Mouse (Mus musculus): ENCODE measurements around the gene Lrrc58. TPM values are rescaled to one million over a fixed set of nuclear protein-coding genes. Genes with fewer than 3 reads are reported as not detected.

Gene Lrrc58
- 48.0 and 52.4 TPM in 2 replicates for polyA plus RNA-seq (2015; fragmentation: Nextera tagmentation; extraction: Ambion mirVana)

DNA sequence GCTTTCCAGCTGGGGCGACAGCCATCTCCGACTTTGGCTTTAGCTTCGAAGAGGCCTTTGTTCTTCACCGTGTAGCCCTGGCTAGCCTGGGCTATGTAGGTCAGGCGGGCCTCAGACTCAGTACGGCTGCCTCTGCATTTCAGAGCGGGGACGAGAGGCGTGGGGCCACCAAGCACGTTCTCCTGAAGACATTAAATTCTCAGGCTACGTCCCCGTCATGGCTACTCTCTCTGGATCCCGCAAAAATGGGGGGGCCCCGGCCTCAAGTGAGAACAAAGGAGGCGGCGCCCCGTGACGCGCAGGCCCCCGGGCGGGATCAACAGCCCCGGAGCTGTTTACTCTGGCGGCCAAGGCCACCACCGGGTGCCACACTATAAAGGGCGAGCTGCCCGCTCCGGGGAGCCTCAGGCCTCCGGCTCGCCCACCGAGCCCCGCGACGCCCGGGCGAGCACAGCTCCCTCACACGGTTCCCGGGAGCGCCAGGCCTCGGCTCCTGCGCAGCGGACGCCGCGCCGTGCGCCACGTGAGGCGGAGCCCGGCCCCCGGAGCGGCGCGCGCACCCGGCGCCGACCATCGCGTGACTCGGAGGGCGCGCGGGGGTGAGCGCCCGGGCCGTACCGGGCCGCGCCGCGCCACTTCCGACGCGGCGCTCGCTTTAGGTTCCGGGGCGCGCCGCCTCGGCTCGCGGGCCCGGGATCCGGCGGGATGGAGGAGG is at the start of gene Lrrc58:
Lrrc58 (plus strand) TSS at position 599 of the 715 bp plus-strand sequence.
- Histone ChIP-seq H3K27ac (peak within 1 kb of the TSS; percentile 99), H3K9ac (peak within 1 kb of the TSS; percentile 99), H3K36me3 (no peaks in the 10 kb centered on the region), H3K4me1 (replicated peaks) (peaks cover 20% of the 10 kb centered on the region), H3K9me3 (no peaks in the 10 kb centered on the region), H3K4me3 (replicated peaks) (peak within 1 kb of the TSS; percentile 98), H3K27me3 (replicated peaks) (no peaks in the 10 kb centered on the region), H3K4me2 (replicated peaks) (peak within 1 kb of the TSS; percentile 79)
- ATAC-seq, result peak; percentile 97
- 2% methylated on average over 70 of the region's 86 CpGs for WGBS

DNA sequence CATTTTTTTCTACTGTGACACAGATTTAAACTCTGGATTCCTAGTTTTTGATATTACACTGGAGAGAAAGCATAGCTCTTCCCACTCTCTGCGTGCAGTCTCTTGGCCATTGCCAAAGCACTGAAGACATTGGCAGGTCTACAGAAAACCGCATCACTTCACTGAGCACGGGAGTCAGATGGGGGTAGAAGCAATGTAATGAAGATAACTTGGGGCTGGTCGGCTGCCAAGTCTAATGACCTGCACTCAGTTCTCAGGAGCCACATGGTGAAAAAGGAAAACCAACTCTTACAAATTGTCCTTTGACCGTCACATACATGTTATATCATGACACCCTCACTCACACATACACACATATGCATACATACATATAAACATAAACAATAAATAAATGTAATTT is 44.2 kb upstream of the Lrrc58 start:
- H3K4me3 ChIP-seq (replicated peaks), result no peak overlapping the region
- H3K27ac ChIP-seq, result no peak overlapping the region
- H3K36me3 ChIP-seq, result peaks cover 19% of the 10 kb centered on the region
- no peaks in the 10 kb centered on the region for H3K4me1 ChIP-seq (replicated peaks)
- 73% methylated on average over 5 of the region's 5 CpGs for WGBS
- no peak for ATAC-seq
- H3K9ac ChIP-seq, result no peak overlapping the region
- no peak overlapping the region for H3K4me2 ChIP-seq (replicated peaks)
- H3K9me3 ChIP-seq, result no peaks in the 10 kb centered on the region
- H3K27me3 ChIP-seq (replicated peaks), result no peaks in the 10 kb centered on the region

DNA sequence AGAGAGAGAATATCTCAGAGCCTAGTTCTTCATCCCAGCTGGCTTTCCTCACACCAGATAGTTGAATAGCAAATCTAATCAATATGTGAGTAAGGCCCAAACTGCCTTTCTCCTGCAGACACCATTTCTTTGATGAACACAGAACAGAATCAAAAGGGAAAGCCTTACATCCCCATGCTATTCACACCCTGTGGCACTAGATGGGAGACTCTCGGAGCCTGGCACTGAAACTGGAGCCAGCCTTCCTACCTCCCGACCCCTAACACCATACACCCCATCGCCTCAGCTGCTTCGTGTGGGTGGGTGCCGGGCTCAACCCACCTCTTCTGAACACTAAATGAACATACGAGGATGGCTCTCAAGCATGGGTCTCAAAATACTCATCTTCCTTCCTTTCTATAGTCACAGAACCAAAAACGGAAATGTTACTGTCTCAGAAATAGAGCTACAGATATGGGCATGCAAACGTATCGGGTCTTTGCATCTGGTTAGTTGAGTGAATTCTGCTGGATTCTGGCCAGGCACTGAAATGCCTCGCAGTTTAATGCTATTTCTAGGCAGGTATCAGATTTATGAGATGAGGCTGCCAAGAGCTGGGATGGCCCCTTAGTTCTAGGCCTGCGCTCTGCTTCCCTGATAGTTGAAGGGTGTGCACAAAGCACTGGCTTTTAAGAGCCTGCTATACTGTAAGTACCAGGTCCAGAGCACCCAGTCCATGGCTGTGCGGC is 43.2 kb upstream of the Lrrc58 start:
- peaks cover 19% of the 10 kb centered on the region for H3K36me3 ChIP-seq
- 85% methylated on average over 12 of the region's 12 CpGs for WGBS

DNA sequence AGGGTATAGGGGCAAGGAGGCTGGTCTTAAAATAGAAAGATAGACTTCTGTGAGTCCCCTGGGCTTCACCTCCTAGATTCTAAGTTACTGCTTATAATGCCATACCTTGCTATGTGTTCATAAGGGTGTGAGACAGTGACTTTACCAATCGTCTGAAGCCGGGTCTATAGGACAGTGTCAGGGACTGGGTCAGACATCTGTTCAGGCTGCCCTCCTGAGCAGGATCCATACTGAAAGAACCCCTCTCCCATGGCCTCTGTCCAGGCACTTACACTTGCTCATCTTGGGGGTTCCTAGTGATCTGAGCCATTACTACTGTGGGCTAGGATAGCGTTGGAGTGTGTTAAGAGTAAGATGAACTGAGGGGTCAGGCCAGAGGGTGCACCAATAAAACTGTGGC is 41.9 kb upstream of the Lrrc58 start:
- no peaks in the 10 kb centered on the region for H3K27me3 ChIP-seq (replicated peaks)
- 95% methylated on average over 3 of the region's 3 CpGs for WGBS
- no peak for ATAC-seq
- no peaks in the 10 kb centered on the region for H3K9me3 ChIP-seq
- H3K27ac ChIP-seq, result no peak overlapping the region
- no peaks in the 10 kb centered on the region for H3K4me1 ChIP-seq (replicated peaks)
- H3K4me2 ChIP-seq (replicated peaks), result no peak overlapping the region
- H3K36me3 ChIP-seq, result peaks cover 19% of the 10 kb centered on the region; the same call in 1 of the 2 replicates
- H3K4me3 ChIP-seq (replicated peaks), result no peak overlapping the region
- no peak overlapping the region for H3K9ac ChIP-seq

More for the DNA sequence above, 43.2 kb upstream of the Lrrc58 start:
- Histone ChIP-seq H3K27ac (no peak overlapping the region), H3K4me3 (replicated peaks) (no peak overlapping the region), H3K27me3 (replicated peaks) (no peaks in the 10 kb centered on the region), H3K9ac (no peak overlapping the region), H3K9me3 (no peaks in the 10 kb centered on the region), H3K4me1 (replicated peaks) (no peaks in the 10 kb centered on the region), H3K4me2 (replicated peaks) (no peak overlapping the region)
- no peak for ATAC-seq

DNA sequence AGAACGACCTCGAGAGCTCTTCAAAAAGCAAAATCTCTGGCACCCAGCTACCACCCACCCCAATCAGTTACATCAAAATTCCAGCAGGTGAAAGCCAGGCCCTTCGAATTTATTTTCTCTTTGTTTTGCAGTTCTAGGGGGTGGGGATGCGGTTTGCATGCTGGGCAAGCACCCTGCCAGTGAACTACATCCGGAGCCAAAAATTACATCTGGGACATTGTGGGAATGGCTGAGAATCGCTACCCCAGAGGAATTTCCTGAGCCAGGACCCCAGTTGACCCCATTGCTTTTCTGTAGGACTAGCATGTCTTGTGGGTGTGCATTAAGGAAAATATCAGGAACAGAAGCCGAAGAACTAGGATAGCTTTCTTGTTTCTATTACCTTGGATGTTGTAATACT is 37.1 kb upstream of the Lrrc58 start:
- Histone ChIP-seq H3K27ac (no peak overlapping the region), H3K4me2 (replicated peaks) (no peak overlapping the region), H3K9ac (no peak overlapping the region), H3K27me3 (replicated peaks) (no peaks in the 10 kb centered on the region), H3K36me3 (peaks cover 18% of the 10 kb centered on the region), H3K4me1 (replicated peaks) (no peaks in the 10 kb centered on the region), H3K9me3 (no peaks in the 10 kb centered on the region), H3K4me3 (replicated peaks) (no peak overlapping the region)
- ATAC-seq, result no peak
- 81% methylated on average over 7 of the region's 7 CpGs for WGBS

DNA sequence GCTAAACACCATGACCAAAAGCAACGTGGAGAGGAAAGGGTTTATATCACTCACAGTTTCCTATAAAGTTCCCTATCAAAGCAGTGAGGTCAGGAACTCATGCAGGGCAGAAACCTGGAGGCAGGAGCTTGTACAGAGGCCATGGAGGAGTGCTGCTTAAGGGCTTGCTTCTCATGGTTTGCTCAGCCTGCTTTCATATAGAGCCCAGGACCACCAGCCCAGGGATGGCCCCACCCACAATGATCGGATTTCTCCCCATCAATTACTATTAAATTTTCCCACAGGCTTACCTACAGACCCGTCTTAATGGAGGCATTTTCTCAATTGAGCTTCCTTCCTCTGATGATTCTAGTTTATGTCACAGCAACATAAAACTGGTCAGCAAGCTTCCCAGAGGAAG is 30.6 kb upstream of the Lrrc58 start:
- Histone ChIP-seq H3K9me3 (no peaks in the 10 kb centered on the region), H3K27me3 (replicated peaks) (no peaks in the 10 kb centered on the region), H3K27ac (no peak overlapping the region), H3K4me2 (replicated peaks) (no peak overlapping the region), H3K4me3 (replicated peaks) (no peak overlapping the region), H3K9ac (no peak overlapping the region), H3K36me3 (peaks cover 7% of the 10 kb centered on the region), H3K4me1 (replicated peaks) (no peaks in the 10 kb centered on the region)
- no peak for ATAC-seq
- 62% methylated on average over 3 of the region's 3 CpGs for WGBS

DNA sequence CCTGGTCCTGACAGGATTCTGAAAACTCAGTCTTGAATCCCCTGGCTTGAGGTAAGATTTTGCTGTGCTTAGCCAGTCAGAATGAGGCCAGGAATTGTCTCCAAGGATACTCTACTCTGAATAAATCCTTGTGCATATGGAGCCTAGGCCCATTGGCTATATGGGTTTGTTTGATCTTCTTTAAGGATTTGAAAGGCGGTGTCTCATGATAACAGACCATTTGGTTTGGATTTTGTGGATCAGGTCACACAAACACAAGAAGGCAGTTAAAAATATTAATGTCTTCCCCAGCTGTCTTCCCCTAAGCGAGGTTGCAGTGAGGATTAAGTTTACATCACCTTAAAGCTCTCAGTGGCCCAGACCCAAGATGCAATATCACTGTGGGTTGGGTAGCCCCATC is 25.8 kb upstream of the Lrrc58 start:
- no peak overlapping the region for H3K4me2 ChIP-seq (replicated peaks)
- H3K4me3 ChIP-seq (replicated peaks), result no peak overlapping the region
- 65% methylated on average over 2 of the region's 2 CpGs for WGBS
- H3K27me3 ChIP-seq (replicated peaks), result no peaks in the 10 kb centered on the region
- no peak for ATAC-seq
- H3K27ac ChIP-seq, result no peak overlapping the region
- no peaks in the 10 kb centered on the region for H3K36me3 ChIP-seq
- H3K9me3 ChIP-seq, result no peaks in the 10 kb centered on the region
- peaks cover 3% of the 10 kb centered on the region; the same call in 1 of the 2 replicates for H3K4me1 ChIP-seq (replicated peaks)
- no peak overlapping the region for H3K9ac ChIP-seq

DNA sequence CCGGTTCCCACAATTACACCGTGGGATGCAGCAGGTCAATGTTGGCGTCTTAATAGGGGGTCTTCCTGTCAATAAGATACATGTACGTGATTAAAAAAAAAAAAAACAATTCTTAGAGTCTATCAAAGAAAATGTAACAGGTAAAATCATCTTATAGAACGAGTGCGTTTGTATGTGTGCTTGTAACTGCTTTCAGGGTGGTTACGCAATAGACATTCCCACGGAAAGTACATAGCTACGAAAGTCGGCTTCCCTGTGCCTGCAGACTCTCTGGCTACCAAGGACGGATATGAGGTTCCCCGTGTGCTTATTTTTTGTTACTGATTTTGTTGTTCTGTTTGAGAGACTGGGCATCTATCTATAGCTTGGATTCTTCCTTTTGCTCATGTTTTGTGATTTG is 24.4 kb upstream of the Lrrc58 start:
- Histone ChIP-seq H3K4me1 (replicated peaks) (peaks cover 3% of the 10 kb centered on the region; the same call in 1 of the 2 replicates), H3K9ac (no peak overlapping the region), H3K27me3 (replicated peaks) (no peaks in the 10 kb centered on the region), H3K4me2 (replicated peaks) (no peak overlapping the region), H3K27ac (no peak overlapping the region), H3K9me3 (no peaks in the 10 kb centered on the region), H3K4me3 (replicated peaks) (no peak overlapping the region), H3K36me3 (no peaks in the 10 kb centered on the region)
- no peak for ATAC-seq
- WGBS, result 85% methylated on average over 12 of the region's 12 CpGs

DNA sequence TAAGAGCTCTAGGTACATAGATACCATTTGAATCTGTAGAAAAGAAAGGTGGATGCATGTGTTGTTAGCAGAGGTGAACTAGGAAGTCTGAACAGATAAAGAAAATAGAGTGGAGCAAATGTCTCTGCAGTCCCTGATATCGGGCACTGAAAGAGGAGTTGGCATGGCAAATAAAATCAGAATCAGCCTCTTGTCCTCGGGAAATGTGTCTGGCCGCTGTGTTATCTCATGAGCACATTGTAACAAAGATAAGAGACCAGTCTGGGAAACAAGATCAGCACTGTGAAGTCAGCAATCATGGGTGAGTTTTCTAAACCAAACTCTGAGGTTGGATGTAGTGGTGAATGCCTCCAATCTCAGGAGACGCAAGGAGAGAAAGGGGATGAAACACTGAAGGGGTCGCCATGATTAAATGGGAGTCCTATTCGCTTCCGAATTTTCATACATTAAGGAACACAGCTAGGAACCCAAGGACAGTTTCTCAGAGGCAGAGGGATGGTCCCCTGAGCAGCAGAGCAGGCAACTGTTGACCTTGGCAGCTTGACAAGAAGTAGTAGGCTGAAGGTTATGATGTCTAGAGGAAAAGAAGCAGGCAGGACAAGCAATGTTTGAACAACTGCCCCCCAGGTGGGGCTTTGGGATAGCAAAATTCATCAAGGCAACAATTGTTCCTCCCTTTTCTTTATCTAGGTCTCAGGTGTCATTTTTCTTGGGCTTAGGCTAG is 22.8 kb upstream of the Lrrc58 start:
- WGBS, result 64% methylated on average over 7 of the region's 7 CpGs
- no peaks in the 10 kb centered on the region for H3K36me3 ChIP-seq
- no peak overlapping the region for H3K4me2 ChIP-seq (replicated peaks)
- H3K9me3 ChIP-seq, result no peaks in the 10 kb centered on the region
- ATAC-seq, result peak; percentile 47; the same call in 1 of the 2 replicates
- peaks cover 3% of the 10 kb centered on the region; the same call in 1 of the 2 replicates for H3K4me1 ChIP-seq (replicated peaks)
- no peak overlapping the region for H3K27ac ChIP-seq
- no peak overlapping the region for H3K9ac ChIP-seq
- H3K27me3 ChIP-seq (replicated peaks), result no peaks in the 10 kb centered on the region
- H3K4me3 ChIP-seq (replicated peaks), result no peak overlapping the region

DNA sequence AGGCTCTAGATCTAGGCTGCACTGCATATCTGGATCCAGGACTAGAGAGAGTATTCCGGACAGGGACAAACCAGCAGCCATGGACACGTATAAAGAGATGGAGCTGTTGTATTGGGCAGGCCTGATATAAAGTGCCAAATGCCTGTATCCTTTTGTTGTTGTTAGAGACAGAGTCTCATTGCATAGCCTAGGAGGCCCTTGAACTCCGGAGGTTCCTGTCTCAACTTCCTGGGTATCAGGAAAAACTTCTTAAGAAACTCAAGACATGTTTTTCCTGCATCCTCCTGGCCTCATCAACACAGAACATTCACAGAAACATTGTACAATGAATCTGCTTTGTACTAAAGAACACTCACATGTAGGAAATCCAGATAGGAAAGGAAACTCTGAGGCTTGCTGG is 21.1 kb upstream of the Lrrc58 start:
- Histone ChIP-seq H3K27ac (no peak overlapping the region), H3K36me3 (no peaks in the 10 kb centered on the region), H3K27me3 (replicated peaks) (no peaks in the 10 kb centered on the region), H3K4me2 (replicated peaks) (no peak overlapping the region), H3K4me3 (replicated peaks) (no peak overlapping the region), H3K4me1 (replicated peaks) (peaks cover 3% of the 10 kb centered on the region; the same call in 1 of the 2 replicates), H3K9me3 (no peaks in the 10 kb centered on the region), H3K9ac (no peak overlapping the region)
- WGBS, result 78% methylated on average over 3 of the region's 3 CpGs
- no peak for ATAC-seq

DNA sequence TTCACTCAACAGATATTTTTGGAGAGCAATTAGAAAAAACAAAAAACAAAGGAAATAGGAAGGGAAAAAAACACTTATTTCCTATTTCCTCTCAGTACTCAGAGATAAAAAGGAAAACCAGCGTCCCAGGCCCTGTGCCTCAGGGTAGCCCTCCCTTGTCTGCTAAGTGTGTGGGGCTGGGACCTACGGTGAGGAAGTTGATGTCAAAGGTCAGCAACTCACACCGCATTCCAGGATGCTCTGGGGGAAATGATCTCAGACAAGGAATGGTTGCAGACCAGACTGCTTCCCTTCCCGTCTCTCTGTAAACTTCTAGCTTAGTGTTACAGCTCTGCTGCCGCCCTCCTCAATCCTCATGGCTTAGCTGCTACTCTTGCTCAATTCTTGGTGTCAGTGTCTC is 16.8 kb upstream of the Lrrc58 start:
- Histone ChIP-seq H3K27me3 (replicated peaks) (no peaks in the 10 kb centered on the region), H3K4me2 (replicated peaks) (no peak overlapping the region), H3K9ac (no peak overlapping the region), H3K4me3 (replicated peaks) (no peak overlapping the region), H3K27ac (no peak overlapping the region), H3K9me3 (no peaks in the 10 kb centered on the region), H3K36me3 (no peaks in the 10 kb centered on the region), H3K4me1 (replicated peaks) (no peaks in the 10 kb centered on the region)
- 28% methylated on average over 5 of the region's 5 CpGs for WGBS
- no peak for ATAC-seq

DNA sequence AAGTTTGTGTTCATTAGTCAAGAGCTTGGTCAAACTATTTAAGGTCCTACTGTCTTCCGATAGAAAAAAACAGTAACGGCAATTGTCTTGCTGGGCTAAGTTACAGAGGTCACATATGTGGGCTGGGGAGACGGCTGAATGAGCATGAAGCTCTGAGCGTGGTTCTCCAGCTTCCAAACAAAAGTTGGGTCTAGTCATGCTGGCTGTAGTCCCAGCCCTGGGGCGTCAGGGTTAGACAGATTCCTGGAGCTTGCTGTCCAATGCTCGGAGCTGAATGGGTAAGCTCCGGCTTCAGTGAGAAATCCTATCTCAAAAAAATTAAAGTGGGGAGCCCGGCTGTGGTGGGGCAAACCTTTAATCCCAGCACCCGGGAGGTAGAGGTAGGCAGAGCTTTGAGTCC is 14.9 kb upstream of the Lrrc58 start:
- Histone ChIP-seq H3K4me2 (replicated peaks) (no peak overlapping the region), H3K27ac (no peak overlapping the region), H3K36me3 (no peaks in the 10 kb centered on the region), H3K27me3 (replicated peaks) (no peaks in the 10 kb centered on the region), H3K4me3 (replicated peaks) (no peak overlapping the region), H3K9ac (no peak overlapping the region), H3K9me3 (no peaks in the 10 kb centered on the region), H3K4me1 (replicated peaks) (no peaks in the 10 kb centered on the region)
- no peak for ATAC-seq
- 74% methylated on average over 9 of the region's 9 CpGs for WGBS
